Mouse (Mus musculus) midbrain, embryonic 15.5 days (tissue): ENCODE measurements at regions not wholly inside any gene's neighbourhood (a gene's known extent, or its start where the extent isn't known, plus 50 kb on each side); places are given as distances from the start of the nearest gene placed in this dataset.

Experiments
- ATAC-seq: fragments of 200-750 bp; cut with Nextera tagmentation; replicated peaks from 2 replicates; pipeline ENCODE4 v1.8.0; 2017; ENCODE audit warnings: moderate TSS enrichment
- H3K27ac ChIP-seq: fragments of 300-500 bp; sonication (generic); 2 replicates; pipeline ENCODE4 v1.5.1; 2015; ENCODE audit warnings: mild to moderate bottlenecking, inconsistent platforms
- H3K27me3 ChIP-seq: fragments of 300-500 bp; sonication (generic); replicated peaks from 2 replicates; pipeline ENCODE4 v1.6.1; 2015; ENCODE audit warnings: inconsistent platforms
- H3K36me3 ChIP-seq: fragments of 300-500 bp; sonication (generic); replicated peaks from 2 replicates; pipeline ENCODE4 v1.6.1; 2015; ENCODE audit warnings: inconsistent platforms
- H3K4me1 ChIP-seq: fragments of 300-500 bp; sonication (generic); 2 replicates; pipeline ENCODE4 v1.6.1; 2015; ENCODE audit warnings: inconsistent platforms
- H3K4me2 ChIP-seq: fragments of 300-500 bp; sonication (generic); 2 replicates; pipeline ENCODE4 v1.6.1; 2015; ENCODE audit warnings: inconsistent platforms, mild to moderate bottlenecking, moderate library complexity
- H3K4me3 ChIP-seq: fragments of 300-500 bp; sonication (generic); 2 replicates; pipeline ENCODE4 v1.5.1; 2015; ENCODE audit warnings: mild to moderate bottlenecking, inconsistent platforms
- H3K9ac ChIP-seq: fragments of 300-500 bp; sonication (generic); 2 replicates; pipeline ENCODE4 v1.6.1; 2015; ENCODE audit warnings: mild to moderate bottlenecking, inconsistent platforms
- H3K9me3 ChIP-seq: fragments of 300-500 bp; sonication (generic); 2 replicates; pipeline ENCODE4 v1.6.1; 2016; ENCODE audit warnings: inconsistent platforms
- WGBS: fragments of 180-500 bp; shearing (Covaris S2); methylation state at CpG from one replicate; pipeline ENCODE4 v1.1.7; 2015; ENCODE audit warnings: mixed read lengths; 5-methylcytosine and 5-hydroxymethylcytosine counted together

DNA sequence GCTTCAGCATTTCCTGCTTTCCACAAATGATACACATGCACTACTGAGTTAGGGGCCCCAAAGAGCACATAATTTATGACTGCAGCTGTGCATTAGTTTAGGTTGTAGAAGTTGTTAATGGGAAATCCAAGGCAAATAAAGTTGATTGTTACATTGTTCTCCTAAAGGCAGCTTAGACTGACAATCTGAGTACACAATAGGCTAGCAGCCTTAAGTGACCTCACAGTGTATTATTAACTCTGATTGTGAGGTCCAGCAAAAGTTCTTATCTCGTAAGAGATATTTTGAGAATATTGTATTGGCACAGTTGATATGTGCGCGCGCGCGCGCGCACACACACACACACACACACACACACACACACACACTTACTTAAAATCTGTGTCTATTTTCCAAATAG is 70.5 kb upstream of the Yae1d1 start:
- Histone ChIP-seq H3K4me1 (no peaks in the 10 kb centered on the region), H3K4me3 (no peak overlapping the region), H3K9me3 (no peaks in the 10 kb centered on the region), H3K36me3 (no peaks in the 10 kb centered on the region), H3K9ac (no peak overlapping the region), H3K27ac (no peak overlapping the region), H3K4me2 (no peak overlapping the region), H3K27me3 (no peaks in the 10 kb centered on the region)
- no peak for ATAC-seq
- WGBS: 95% methylated on average over 8 of the region's 8 CpGs

- H3K27me3 ChIP-seq: no peaks in the 10 kb centered on the region
- H3K4me3 ChIP-seq: no peak overlapping the region
- H3K4me1 ChIP-seq: no peaks in the 10 kb centered on the region
- 75% methylated on average over 2 of the region's 2 CpGs for WGBS
- ATAC-seq: no peak
- H3K27ac ChIP-seq: no peak overlapping the region
- no peaks in the 10 kb centered on the region for H3K36me3 ChIP-seq
- H3K4me2 ChIP-seq: no peak overlapping the region
- H3K9me3 ChIP-seq: no peaks in the 10 kb centered on the region
- H3K9ac ChIP-seq: no peak overlapping the region
Observed at GRCm38 (mm10) chr13:18060265-18060664, 67.1 kb upstream of the Yae1d1 start.

DNA sequence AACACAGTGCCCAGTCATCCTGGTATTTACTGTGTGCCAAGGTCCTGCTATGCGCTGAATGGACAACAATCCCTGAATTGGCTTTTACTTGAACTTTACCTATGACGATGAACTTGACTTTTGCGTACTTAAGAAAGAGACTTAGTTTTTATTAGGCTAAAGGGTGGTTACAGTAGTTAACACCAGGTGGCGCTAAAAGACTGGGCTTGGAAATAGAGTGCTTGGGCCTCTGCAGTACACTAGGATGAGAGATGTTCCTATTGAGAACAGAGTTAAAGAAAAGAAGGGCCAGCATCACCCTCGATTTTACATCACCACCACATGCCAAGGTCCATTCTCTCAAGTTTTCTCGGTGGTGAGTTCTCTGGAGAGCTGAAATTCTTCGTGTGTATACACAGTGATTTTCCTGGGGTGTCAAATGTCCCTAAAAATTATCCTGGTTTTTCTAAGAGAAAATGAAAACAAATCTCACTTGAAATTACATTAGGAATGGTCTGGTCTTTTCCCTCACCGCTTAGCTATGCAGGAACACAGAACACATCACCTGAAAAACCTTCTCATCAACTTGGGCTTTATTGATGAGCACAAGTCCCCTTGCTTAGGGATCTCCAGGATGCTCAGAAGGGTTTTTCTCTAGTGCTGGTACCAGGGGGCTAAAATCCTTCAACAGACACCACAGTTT is 64.2 kb upstream of the Yae1d1 start:
- Histone ChIP-seq H3K9ac (no peak overlapping the region), H3K4me2 (no peak overlapping the region), H3K9me3 (no peaks in the 10 kb centered on the region), H3K4me3 (no peak overlapping the region), H3K4me1 (no peaks in the 10 kb centered on the region), H3K27ac (no peak overlapping the region), H3K36me3 (no peaks in the 10 kb centered on the region), H3K27me3 (no peaks in the 10 kb centered on the region)
- ATAC-seq: peak; percentile 98
- 36% methylated on average over 8 of the region's 8 CpGs for WGBS

DNA sequence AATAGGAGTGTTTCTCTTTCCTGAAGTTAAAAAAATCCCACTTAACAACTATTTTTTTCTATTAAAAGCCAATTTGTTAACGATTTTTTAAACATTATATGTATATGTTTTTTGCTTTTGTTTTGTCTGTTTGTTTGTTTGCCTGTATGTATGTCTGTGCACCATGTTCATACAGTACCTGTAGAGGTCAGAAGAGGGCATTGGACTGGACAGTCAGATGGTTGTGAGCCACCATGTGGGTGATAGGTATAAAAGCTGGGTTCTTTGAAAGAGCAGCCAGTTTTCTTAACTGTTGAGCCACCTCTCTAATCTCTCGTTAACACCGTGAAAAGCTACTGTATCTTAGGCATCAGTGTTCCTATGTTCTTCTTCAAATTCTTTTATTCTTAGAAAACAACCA is 63.7 kb upstream of the Yae1d1 start:
- Histone ChIP-seq H3K9me3 (no peaks in the 10 kb centered on the region), H3K4me2 (no peak overlapping the region), H3K4me1 (no peaks in the 10 kb centered on the region), H3K9ac (no peak overlapping the region), H3K27ac (no peak overlapping the region), H3K27me3 (no peaks in the 10 kb centered on the region), H3K4me3 (no peak overlapping the region), H3K36me3 (no peaks in the 10 kb centered on the region)
- WGBS: 67% methylated on average over 3 of the region's 3 CpGs
- peak; percentile 83; the same call in 1 of the 2 replicates for ATAC-seq

DNA sequence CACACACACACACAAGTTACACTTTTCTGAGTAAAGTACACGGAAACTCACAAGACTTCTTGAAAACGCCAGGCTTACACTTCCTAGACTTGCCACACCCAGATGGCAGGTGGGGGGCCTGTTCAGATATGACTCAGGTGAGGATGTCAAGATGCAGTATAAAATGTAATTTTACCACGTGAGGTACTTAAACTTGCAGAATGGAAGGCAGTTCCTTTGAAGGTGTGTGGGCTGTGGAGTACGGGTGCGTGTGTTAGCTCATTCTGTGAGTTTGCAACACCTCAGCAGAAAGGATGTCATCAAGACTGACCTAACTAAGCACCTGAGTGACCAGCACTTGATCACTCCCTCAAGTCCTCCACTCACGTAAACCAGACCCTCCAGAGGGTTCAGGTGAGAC is 50.0 kb upstream of the Yae1d1 start:
- ATAC-seq: no peak
- H3K27me3 ChIP-seq: no peaks in the 10 kb centered on the region
- no peak overlapping the region for H3K27ac ChIP-seq
- WGBS: 91% methylated on average over 6 of the region's 6 CpGs
- no peak overlapping the region for H3K4me3 ChIP-seq
- H3K4me2 ChIP-seq: no peak overlapping the region
- H3K9ac ChIP-seq: no peak overlapping the region
- H3K9me3 ChIP-seq: no peaks in the 10 kb centered on the region
- H3K4me1 ChIP-seq: no peaks in the 10 kb centered on the region
- no peaks in the 10 kb centered on the region for H3K36me3 ChIP-seq
